Mouse (Mus musculus) hindbrain, embryonic 16.5 days (tissue): ENCODE results near the gene Tas2r144. TPM values are rescaled to one million over a fixed set of nuclear protein-coding genes. Genes with fewer than 3 reads are reported as not detected.

Experiments
- ATAC-seq: fragments of 200-750 bp; cut with Nextera tagmentation; 2 replicates; pipeline ENCODE4 v1.8.0; 2017; ENCODE audit warnings: moderate TSS enrichment, moderate library complexity
- H3K27ac ChIP-seq: fragments of 300-500 bp; sonication (generic); 2 replicates; pipeline ENCODE4 v1.5.1; 2014; ENCODE audit warnings: low read depth, mild to moderate bottlenecking, control low read depth, low read length, moderate library complexity
- H3K27me3 ChIP-seq: fragments of 300-500 bp; sonication (generic); replicated peaks from 2 replicates; pipeline ENCODE4 v1.6.1; 2014; ENCODE audit warnings: low read length; ENCODE audit not compliant: control insufficient read depth, insufficient read depth
- H3K36me3 ChIP-seq: fragments of 300-500 bp; sonication (generic); 2 replicates; pipeline ENCODE4 v1.6.1; 2014; ENCODE audit warnings: mild to moderate bottlenecking, low read length, moderate library complexity, mixed read lengths; ENCODE audit not compliant: control insufficient read depth, insufficient read depth
- H3K4me1 ChIP-seq: fragments of 300-500 bp; sonication (generic); 2 replicates; pipeline ENCODE4 v1.6.1; 2014; ENCODE audit warnings: low read depth, low read length; ENCODE audit not compliant: control insufficient read depth, insufficient read depth
- H3K4me2 ChIP-seq: fragments of 300-500 bp; sonication (generic); 2 replicates; pipeline ENCODE4 v1.6.1; 2014; ENCODE audit warnings: mild to moderate bottlenecking, low read length, control low read depth, moderate library complexity
- H3K4me3 ChIP-seq: fragments of 300-500 bp; sonication (generic); 2 replicates; pipeline ENCODE4 v1.5.1; 2014; ENCODE audit warnings: mild to moderate bottlenecking, low read length, control low read depth, moderate library complexity
- H3K9ac ChIP-seq: fragments of 300-500 bp; sonication (generic); 2 replicates; pipeline ENCODE4 v1.6.1; 2014; ENCODE audit warnings: low read depth, mild to moderate bottlenecking, control low read depth, low read length, moderate library complexity
- H3K9me3 ChIP-seq: fragments of 300-500 bp; sonication (generic); 2 replicates; pipeline ENCODE4 v1.6.1; 2014; ENCODE audit warnings: mild to moderate bottlenecking, low read length, moderate library complexity; ENCODE audit not compliant: control insufficient read depth
- WGBS: fragments of 180-500 bp; shearing (Covaris S2); extraction: QIAGEN DNeasy Blood & Tissue Kit; methylation state at CpG from one replicate; pipeline ENCODE4 v1.1.7; 2014; 5-methylcytosine and 5-hydroxymethylcytosine counted together
- polyA plus RNA-seq: library from polyadenylated mRNA; unstranded; fragments of >200 nt; fragmentation: Nextera tagmentation; extraction: Ambion mirVana; gene quantifications from 2 replicates; pipeline ENCODE4 v1.2.1, GENCODE M21; 2015

Tas2r144 gene
- polyA plus RNA-seq, 1 experiment from 2014 or later: not detected

- no peak for ATAC-seq
These were observed 45.3 kb downstream of the Tas2r144 start for GRCm38 (mm10) chr6:42260430-42260829.

GRCm38 (mm10) chr6:42261524-42262170 lies 46.5 kb downstream of the Tas2r144 start, which contains the start of gene Tmem139:
Tmem139 (plus strand) TSS chr6:42261970.
- Histone ChIP-seq H3K9me3 (no peaks in the 10 kb centered on the region), H3K36me3 (no peaks in the 10 kb centered on the region), H3K9ac (no peak within 1 kb of the TSS), H3K4me1 (peaks cover 7% of the 10 kb centered on the region), H3K27ac (no peak within 1 kb of the TSS), H3K27me3 (no peaks in the 10 kb centered on the region), H3K4me3 (no peak within 1 kb of the TSS), H3K4me2 (no peak within 1 kb of the TSS)
- ATAC-seq: no peak
- WGBS: 20% methylated on average over 20 of the region's 20 CpGs

More at GRCm38 (mm10) chr6:42260430-42260829, 45.3 kb downstream of the Tas2r144 start:
- Histone ChIP-seq H3K27ac (no peak overlapping the region), H3K4me3 (no peak overlapping the region), H3K36me3 (no peaks in the 10 kb centered on the region), H3K9me3 (no peaks in the 10 kb centered on the region), H3K27me3 (no peaks in the 10 kb centered on the region), H3K4me2 (no peak overlapping the region), H3K9ac (no peak overlapping the region), H3K4me1 (peaks cover 3% of the 10 kb centered on the region; the same call in 1 of the 2 replicates)
- WGBS: 79% methylated on average over 6 of the region's 6 CpGs

GRCm38 (mm10) chr6:42264626-42265312 lies 49.6 kb downstream of the Tas2r144 start, which contains the start of gene Casp2:
Casp2 (plus strand) TSS chr6:42264985.
- H3K27me3 ChIP-seq: no peaks in the 10 kb centered on the region
- peak within 1 kb of the TSS; percentile 93 for H3K4me3 ChIP-seq
- peaks cover 7% of the 10 kb centered on the region for H3K4me1 ChIP-seq
- H3K27ac ChIP-seq: peak within 1 kb of the TSS; percentile 92
- ATAC-seq: peak; percentile 100
- WGBS: under 1% methylated on average over 43 of the region's 51 CpGs
- H3K9me3 ChIP-seq: no peaks in the 10 kb centered on the region
- peak within 1 kb of the TSS; percentile 75 for H3K4me2 ChIP-seq
- H3K36me3 ChIP-seq: peaks cover 19% of the 10 kb centered on the region
- peak within 1 kb of the TSS; percentile 98 for H3K9ac ChIP-seq

Other genes with a start within 250 kb of the Tas2r144 start
- gene Sval3, start 247.2 kb upstream of the Tas2r144 start, polyA plus RNA-seq: not detected in 2 replicates
- not detected in 2 replicates for gene Sva, start 176.9 kb upstream of the Tas2r144 start, polyA plus RNA-seq
- not detected in 2 replicates for gene Tas2r139, start 74.4 kb upstream of the Tas2r144 start, polyA plus RNA-seq
- gene Gstk1, start 30.6 kb downstream of the Tas2r144 start, polyA plus RNA-seq: 14.2 and 15.0 TPM in 2 replicates
- gene Tmem139, start 46.6 kb downstream of the Tas2r144 start, polyA plus RNA-seq: 0.14 TPM in 2 replicates
- gene Casp2, start 49.7 kb downstream of the Tas2r144 start, polyA plus RNA-seq: 28.2 and 31.8 TPM in 2 replicates
- 0.99 and 1.2 TPM in 2 replicates for gene Clcn1, start 71.4 kb downstream of the Tas2r144 start, polyA plus RNA-seq
- 7.2 and 7.3 TPM in 2 replicates for gene Fam131b, start 109.3 kb downstream of the Tas2r144 start, polyA plus RNA-seq
- gene Zyx, start 134.3 kb downstream of the Tas2r144 start, polyA plus RNA-seq: 52.4 and 69.7 TPM in 2 replicates
- gene Epha1, start 157.9 kb downstream of the Tas2r144 start, polyA plus RNA-seq: 0.25 and 0.49 TPM in 2 replicates
- not detected in 2 replicates for gene Tas2r143, start 184.9 kb downstream of the Tas2r144 start, polyA plus RNA-seq
- gene Tas2r135, start 190.1 kb downstream of the Tas2r144 start, polyA plus RNA-seq: not detected in 2 replicates
- not detected in 2 replicates for gene Tas2r126, start 219.2 kb downstream of the Tas2r144 start, polyA plus RNA-seq
- gene Olfr458, start 249.9 kb downstream of the Tas2r144 start, polyA plus RNA-seq: not detected in 2 replicates